Mouse (Mus musculus): ENCODE results near the gene Ncaph. TPM values are rescaled to one million over a fixed set of nuclear protein-coding genes. Genes with fewer than 3 reads are reported as not detected.
"Not testable (repeated sequence)": the region's sequence is repeated elsewhere in the genome, so short reads cannot be mapped to it uniquely, and the experiment has no call there.

The Ncaph gene
- 8.6 and 11.1 TPM in 2 replicates for polyA plus RNA-seq (2014; fragmentation: Nextera tagmentation; extraction: Ambion mirVana)

GRCm38 (mm10) chr2:127133621-127134461 lies at the start of gene Ncaph:
Gene Ncaph, minus strand, starts transcription at chr2:127133954.
- peak within 1 kb of the TSS; percentile 69; the same call in 1 of the 2 replicates for H3K27ac ChIP-seq (ENCODE audit: low read depth, low read length)
- peak within 1 kb of the TSS; percentile 51 for H3K9ac ChIP-seq (replicated peaks; ENCODE audit: low read depth, low read length)
- H3K4me1 ChIP-seq (ENCODE audit: control insufficient read depth, insufficient read depth, low read length) = peaks cover 5% of the 10 kb centered on the region; the same call in 1 of the 2 replicates
- no peaks in the 10 kb centered on the region for H3K9me3 ChIP-seq (ENCODE audit: control insufficient read depth, low read length)
- WGBS = under 1% methylated on average over 57 of the region's 57 CpGs
- H3K4me2 ChIP-seq (ENCODE audit: low read depth, low read length) = peak within 1 kb of the TSS; percentile 60
- no peaks in the 10 kb centered on the region for H3K36me3 ChIP-seq (ENCODE audit: control insufficient read depth, insufficient read depth, low read length)
- peak; percentile 90 for ATAC-seq (ENCODE audit: low read depth)
- no peaks in the 10 kb centered on the region for H3K27me3 ChIP-seq (ENCODE audit: control insufficient read depth, insufficient read depth, low read length)
- H3K4me3 ChIP-seq (ENCODE audit: low read depth, low read length) = peak within 1 kb of the TSS; percentile 68

- H3K9me3 ChIP-seq (ENCODE audit: control insufficient read depth, low read length) = no peaks in the 10 kb centered on the region
- peak overlapping the region; percentile 36 for H3K4me3 ChIP-seq (ENCODE audit: low read depth, low read length)
- 3% methylated on average over 17 of the region's 17 CpGs for WGBS
- no peaks in the 10 kb centered on the region for H3K27me3 ChIP-seq (ENCODE audit: control insufficient read depth, insufficient read depth, low read length)
- ATAC-seq (ENCODE audit: low read depth) = peak; percentile 100
- H3K9ac ChIP-seq (replicated peaks; ENCODE audit: low read depth, low read length) = peak overlapping the region; percentile 41
- H3K27ac ChIP-seq (ENCODE audit: low read depth, low read length) = peak overlapping the region; percentile 35
- H3K4me2 ChIP-seq (ENCODE audit: low read depth, low read length) = peak overlapping the region; percentile 47
- H3K4me1 ChIP-seq (ENCODE audit: control insufficient read depth, insufficient read depth, low read length) = no peaks in the 10 kb centered on the region; the same call in 1 of the 2 replicates
- H3K36me3 ChIP-seq (ENCODE audit: control insufficient read depth, insufficient read depth, low read length) = no peaks in the 10 kb centered on the region
Observed at GRCm38 (mm10) chr2:127182598-127183381, 49.0 kb upstream of the Ncaph start.

GRCm38 (mm10) chr2:127166261-127166660 lies 32.5 kb upstream of the Ncaph start:
- not testable (repeated sequence) for H3K4me1 ChIP-seq (ENCODE audit: control insufficient read depth, insufficient read depth, low read length); H3K27ac ChIP-seq (ENCODE audit: low read depth, low read length); H3K9me3 ChIP-seq (ENCODE audit: control insufficient read depth, low read length); H3K4me3 ChIP-seq (ENCODE audit: low read depth, low read length); ATAC-seq (ENCODE audit: low read depth); H3K4me2 ChIP-seq (ENCODE audit: low read depth, low read length); H3K36me3 ChIP-seq (ENCODE audit: control insufficient read depth, insufficient read depth, low read length); H3K27me3 ChIP-seq (ENCODE audit: control insufficient read depth, insufficient read depth, low read length); H3K9ac ChIP-seq (replicated peaks; ENCODE audit: low read depth, low read length)
- WGBS = 5% methylated on average over 1 of the region's 1 CpGs

GRCm38 (mm10) chr2:127165675-127166074 lies 31.9 kb upstream of the Ncaph start:
- H3K27me3 ChIP-seq (ENCODE audit: control insufficient read depth, insufficient read depth, low read length) = no peaks in the 10 kb centered on the region
- no peaks in the 10 kb centered on the region for H3K4me1 ChIP-seq (ENCODE audit: control insufficient read depth, insufficient read depth, low read length)
- no peaks in the 10 kb centered on the region for H3K36me3 ChIP-seq (ENCODE audit: control insufficient read depth, insufficient read depth, low read length)
- no peak overlapping the region for H3K4me3 ChIP-seq (ENCODE audit: low read depth, low read length)
- no peak for ATAC-seq (ENCODE audit: low read depth)
- no peak overlapping the region for H3K9ac ChIP-seq (replicated peaks; ENCODE audit: low read depth, low read length)
- no peaks in the 10 kb centered on the region for H3K9me3 ChIP-seq (ENCODE audit: control insufficient read depth, low read length)
- no peak overlapping the region for H3K4me2 ChIP-seq (ENCODE audit: low read depth, low read length)
- no peak overlapping the region for H3K27ac ChIP-seq (ENCODE audit: low read depth, low read length)
- 64% methylated on average over 4 of the region's 4 CpGs for WGBS

GRCm38 (mm10) chr2:127145699-127146098 lies 11.9 kb upstream of the Ncaph start:
- no peak for ATAC-seq (ENCODE audit: low read depth)
- 97% methylated on average over 3 of the region's 3 CpGs for WGBS

GRCm38 (mm10) chr2:127143158-127144063 lies 9.7 kb upstream of the Ncaph start, which contains the start of gene Itpripl1:
Gene Itpripl1, minus strand, starts transcription at chr2:127143442.
- peak within 1 kb of the TSS; percentile 57 for H3K4me3 ChIP-seq (ENCODE audit: low read depth, low read length)
- H3K27me3 ChIP-seq (ENCODE audit: control insufficient read depth, insufficient read depth, low read length) = no peaks in the 10 kb centered on the region
- H3K36me3 ChIP-seq (ENCODE audit: control insufficient read depth, insufficient read depth, low read length) = no peaks in the 10 kb centered on the region
- peak within 1 kb of the TSS; percentile 57 for H3K9ac ChIP-seq (replicated peaks; ENCODE audit: low read depth, low read length)
- peak; percentile 90 for ATAC-seq (ENCODE audit: low read depth)
- H3K4me2 ChIP-seq (ENCODE audit: low read depth, low read length) = peak within 1 kb of the TSS; percentile 94
- no peaks in the 10 kb centered on the region for H3K9me3 ChIP-seq (ENCODE audit: control insufficient read depth, low read length)
- no peak within 1 kb of the TSS for H3K27ac ChIP-seq (ENCODE audit: low read depth, low read length)
- 3% methylated on average over 31 of the region's 31 CpGs for WGBS
- no peaks in the 10 kb centered on the region for H3K4me1 ChIP-seq (ENCODE audit: control insufficient read depth, insufficient read depth, low read length)

More at GRCm38 (mm10) chr2:127145699-127146098, 11.9 kb upstream of the Ncaph start:
- Histone ChIP-seq H3K4me3 (ENCODE audit: low read depth, low read length) (no peak overlapping the region), H3K9ac (replicated peaks; ENCODE audit: low read depth, low read length) (no peak overlapping the region), H3K27ac (ENCODE audit: low read depth, low read length) (no peak overlapping the region), H3K4me2 (ENCODE audit: low read depth, low read length) (no peak overlapping the region), H3K36me3 (ENCODE audit: control insufficient read depth, insufficient read depth, low read length) (no peaks in the 10 kb centered on the region), H3K27me3 (ENCODE audit: control insufficient read depth, insufficient read depth, low read length) (no peaks in the 10 kb centered on the region), H3K4me1 (ENCODE audit: control insufficient read depth, insufficient read depth, low read length) (no peaks in the 10 kb centered on the region), H3K9me3 (ENCODE audit: control insufficient read depth, low read length) (no peaks in the 10 kb centered on the region)

GRCm38 (mm10) chr2:127142577-127143157 lies 8.9 kb upstream of the Ncaph start:
- ATAC-seq (ENCODE audit: low read depth) = peak; percentile 44; the same call in 1 of the 2 replicates
- 17% methylated on average over 6 of the region's 6 CpGs for WGBS
- Histone ChIP-seq H3K27ac (ENCODE audit: low read depth, low read length) (no peak overlapping the region), H3K4me2 (ENCODE audit: low read depth, low read length) (peak overlapping the region; percentile 94), H3K9me3 (ENCODE audit: control insufficient read depth, low read length) (no peaks in the 10 kb centered on the region), H3K27me3 (ENCODE audit: control insufficient read depth, insufficient read depth, low read length) (no peaks in the 10 kb centered on the region), H3K4me1 (ENCODE audit: control insufficient read depth, insufficient read depth, low read length) (no peaks in the 10 kb centered on the region), H3K9ac (replicated peaks; ENCODE audit: low read depth, low read length) (peak overlapping the region; percentile 57), H3K36me3 (ENCODE audit: control insufficient read depth, insufficient read depth, low read length) (no peaks in the 10 kb centered on the region), H3K4me3 (ENCODE audit: low read depth, low read length) (peak overlapping the region; percentile 57)

GRCm38 (mm10) chr2:127142031-127142430 lies 8.3 kb upstream of the Ncaph start:
- Histone ChIP-seq H3K27ac (ENCODE audit: low read depth, low read length) (no peak overlapping the region), H3K4me1 (ENCODE audit: control insufficient read depth, insufficient read depth, low read length) (no peaks in the 10 kb centered on the region), H3K9ac (replicated peaks; ENCODE audit: low read depth, low read length) (no peak overlapping the region), H3K9me3 (ENCODE audit: control insufficient read depth, low read length) (no peaks in the 10 kb centered on the region), H3K36me3 (ENCODE audit: control insufficient read depth, insufficient read depth, low read length) (no peaks in the 10 kb centered on the region), H3K4me3 (ENCODE audit: low read depth, low read length) (no peak overlapping the region), H3K27me3 (ENCODE audit: control insufficient read depth, insufficient read depth, low read length) (no peaks in the 10 kb centered on the region), H3K4me2 (ENCODE audit: low read depth, low read length) (no peak overlapping the region; the same call in 1 of the 2 replicates)
- 83% methylated on average over 10 of the region's 10 CpGs for WGBS
- no peak for ATAC-seq (ENCODE audit: low read depth)

Data from neural tube, embryonic 14.5 days (tissue).